Mouse (Mus musculus) midbrain, embryonic 10.5 days (tissue): ENCODE results near the gene Scrn1. TPM values are rescaled to one million over a fixed set of nuclear protein-coding genes. Genes with fewer than 3 reads are reported as not detected.
A peak's percentile ranks its signal among the peaks of the same experiment; 100 is the strongest.

ENCODE experiments used
- DNase-seq: peaks from one replicate; pipeline ENCODE4 v3.0.0-alpha.2; 2017; ENCODE audit warnings: low spot score
- H3K27ac ChIP-seq: fragments of 300-500 bp; sonication (generic); replicated peaks from 2 replicates; pipeline ENCODE4 v1.5.1; 2016; ENCODE audit warnings: mild to moderate bottlenecking
- H3K27me3 ChIP-seq: fragments of 300-500 bp; sonication (generic); 2 replicates; pipeline ENCODE4 v1.6.1; 2016; ENCODE audit warnings: low read depth, mild to moderate bottlenecking; ENCODE audit not compliant: poor library complexity, severe bottlenecking
- H3K36me3 ChIP-seq: fragments of 300-500 bp; sonication (generic); 2 replicates; pipeline ENCODE4 v1.6.1; 2016; ENCODE audit warnings: mild to moderate bottlenecking, moderate library complexity
- H3K4me1 ChIP-seq: fragments of 300-500 bp; sonication (generic); 2 replicates; pipeline ENCODE4 v1.6.1; 2016
- H3K4me3 ChIP-seq: fragments of 300-500 bp; sonication (generic); 2 replicates; pipeline ENCODE4 v1.5.1; 2016; ENCODE audit warnings: mild to moderate bottlenecking, moderate library complexity
- H3K9me3 ChIP-seq: fragments of 300-500 bp; sonication (generic); replicated peaks from 2 replicates; pipeline ENCODE4 v1.6.1; 2016; ENCODE audit warnings: mild to moderate bottlenecking
- WGBS: fragments of 180-500 bp; shearing (Covaris S2); methylation state at CpG from one replicate; pipeline ENCODE4 v1.1.7; 2016; 5-methylcytosine and 5-hydroxymethylcytosine counted together
- polyA plus RNA-seq: library from polyadenylated mRNA; unstranded; fragments of >200 nt; fragmentation: Nextera tagmentation; extraction: Ambion mirVana; gene quantifications from 2 replicates; pipeline ENCODE4 v1.2.1, GENCODE M21; 2016

Scrn1 gene
- polyA plus RNA-seq, 1 experiment from 2014 or later = 47.7 TPM

DNA sequence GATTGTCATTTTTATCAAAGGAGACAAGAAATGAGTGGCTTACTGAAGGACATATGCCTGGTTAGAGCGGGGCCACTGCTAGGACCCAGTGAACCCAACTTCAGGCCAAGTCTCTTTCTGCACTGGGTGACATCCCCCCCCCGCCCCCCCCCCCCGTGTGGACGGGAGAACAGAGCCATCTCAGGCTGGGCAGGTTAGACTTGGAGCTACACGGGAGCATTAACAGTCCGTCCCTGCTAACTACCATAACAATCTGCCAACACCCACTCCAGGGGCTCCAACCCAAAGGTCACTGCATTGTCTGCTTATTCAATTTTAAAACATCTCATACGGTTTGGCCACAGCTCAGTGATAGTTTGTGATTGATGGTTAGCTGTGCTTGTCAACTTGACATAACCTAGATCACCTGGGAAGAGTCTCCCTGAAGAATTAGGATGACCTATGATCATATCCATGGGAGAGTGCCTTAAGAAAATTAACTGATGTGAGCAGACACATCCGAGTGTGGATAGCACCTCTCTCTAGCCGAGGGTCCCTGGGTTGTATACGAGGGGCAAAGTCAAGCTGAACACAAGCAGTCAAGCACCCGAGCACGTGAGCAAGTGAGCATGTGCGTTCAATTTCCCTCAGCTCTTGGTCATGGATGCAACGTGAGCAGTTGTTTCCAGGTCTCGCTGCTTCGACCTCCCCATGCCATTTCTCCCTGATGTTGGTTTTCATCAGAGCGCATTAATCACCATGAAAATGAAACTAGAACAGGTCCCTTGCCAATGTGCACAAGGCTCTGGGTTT is 4.1 kb downstream of the Scrn1 start:
- no peak for DNase-seq
- 80% methylated on average over 17 of the region's 17 CpGs for WGBS
- H3K4me1 ChIP-seq = peaks cover 69% of the 10 kb centered on the region

DNA sequence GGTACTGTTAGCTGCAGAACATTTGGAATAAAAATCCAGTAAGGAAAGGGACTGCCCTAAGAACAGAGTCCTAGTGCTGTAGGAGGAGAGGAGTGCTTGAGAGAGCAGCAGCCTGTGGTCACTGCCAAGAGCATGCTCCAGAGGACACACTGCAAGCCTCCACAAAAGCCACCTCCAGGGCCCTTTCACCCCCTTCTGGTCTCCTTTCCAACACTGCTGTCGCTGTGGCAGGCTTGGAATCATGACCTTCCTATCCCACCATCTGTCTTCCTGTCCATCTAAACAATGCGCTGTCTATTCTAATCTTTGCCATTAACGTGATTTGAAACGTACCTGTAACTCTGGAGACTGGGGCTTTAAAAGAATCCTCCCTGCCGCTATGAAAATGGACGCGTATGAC is 7.8 kb downstream of the Scrn1 start:
- no peak for DNase-seq
- H3K27me3 ChIP-seq = no peaks in the 10 kb centered on the region; the same call in 1 of the 2 replicates
- peaks cover 62% of the 10 kb centered on the region for H3K4me1 ChIP-seq
- 0 out of 2 replicates have a peak overlapping the region, but pooled peaks have one; percentile 18 for H3K27ac ChIP-seq
- 80% methylated on average over 7 of the region's 7 CpGs for WGBS
- no peaks in the 10 kb centered on the region for H3K9me3 ChIP-seq
- no peak overlapping the region for H3K4me3 ChIP-seq
- peaks cover 5% of the 10 kb centered on the region for H3K36me3 ChIP-seq

More for the DNA sequence above, 4.1 kb downstream of the Scrn1 start:
- H3K36me3 ChIP-seq = peaks cover 5% of the 10 kb centered on the region
- H3K27ac ChIP-seq = no peak overlapping the region
- H3K4me3 ChIP-seq = no peak overlapping the region
- H3K27me3 ChIP-seq = peaks cover 22% of the 10 kb centered on the region
- H3K9me3 ChIP-seq = no peaks in the 10 kb centered on the region

DNA sequence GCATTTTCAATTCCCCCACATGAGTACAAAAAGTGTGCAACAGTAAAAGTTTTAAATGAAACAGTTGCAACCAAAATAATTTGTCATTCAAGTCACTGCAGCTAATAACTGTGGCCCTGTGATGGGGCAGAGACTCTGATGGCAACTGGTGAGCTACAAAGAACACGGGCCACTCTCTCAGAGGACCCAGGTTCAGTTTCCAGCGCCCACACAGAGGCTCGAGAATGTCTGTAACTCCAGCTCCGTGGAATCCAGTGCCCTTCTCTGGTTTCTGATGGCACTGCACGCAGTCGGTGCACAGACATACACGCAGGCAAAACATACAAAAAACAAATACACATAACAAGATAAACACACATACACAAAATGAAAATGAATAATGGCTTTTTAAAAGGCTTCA is 8.6 kb downstream of the Scrn1 start:
- Histone ChIP-seq H3K27me3 (no peaks in the 10 kb centered on the region; the same call in 1 of the 2 replicates), H3K4me3 (no peak overlapping the region), H3K9me3 (no peaks in the 10 kb centered on the region), H3K4me1 (peaks cover 65% of the 10 kb centered on the region), H3K27ac (no peak overlapping the region), H3K36me3 (peaks cover 5% of the 10 kb centered on the region)
- DNase-seq = no peak
- 93% methylated on average over 7 of the region's 7 CpGs for WGBS

DNA sequence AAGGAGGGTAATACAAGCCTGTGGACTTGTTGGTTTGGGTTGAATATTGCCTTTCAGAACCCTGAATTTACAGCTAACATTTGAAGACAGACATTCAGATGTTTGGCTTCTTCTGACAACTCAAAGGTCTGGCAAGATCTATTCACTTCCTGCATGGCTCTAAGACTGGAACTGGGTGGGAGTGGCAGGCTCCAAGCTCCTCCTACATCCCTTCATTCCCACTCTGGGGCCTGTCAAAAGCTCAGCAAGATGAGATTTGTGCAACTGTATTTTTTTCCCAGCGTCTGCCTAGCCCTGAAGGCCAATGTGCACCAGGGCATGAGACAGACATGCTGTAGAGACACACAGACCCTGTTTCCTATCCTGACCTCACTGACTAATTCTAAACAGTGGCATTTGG is 10.5 kb downstream of the Scrn1 start:
- Histone ChIP-seq H3K4me1 (peaks cover 72% of the 10 kb centered on the region), H3K36me3 (peaks cover 5% of the 10 kb centered on the region), H3K4me3 (no peak overlapping the region), H3K27me3 (no peaks in the 10 kb centered on the region; the same call in 1 of the 2 replicates), H3K27ac (peak overlapping the region; percentile 88), H3K9me3 (no peaks in the 10 kb centered on the region)
- WGBS = 73% methylated on average over 1 of the region's 1 CpGs
- no peak for DNase-seq

DNA sequence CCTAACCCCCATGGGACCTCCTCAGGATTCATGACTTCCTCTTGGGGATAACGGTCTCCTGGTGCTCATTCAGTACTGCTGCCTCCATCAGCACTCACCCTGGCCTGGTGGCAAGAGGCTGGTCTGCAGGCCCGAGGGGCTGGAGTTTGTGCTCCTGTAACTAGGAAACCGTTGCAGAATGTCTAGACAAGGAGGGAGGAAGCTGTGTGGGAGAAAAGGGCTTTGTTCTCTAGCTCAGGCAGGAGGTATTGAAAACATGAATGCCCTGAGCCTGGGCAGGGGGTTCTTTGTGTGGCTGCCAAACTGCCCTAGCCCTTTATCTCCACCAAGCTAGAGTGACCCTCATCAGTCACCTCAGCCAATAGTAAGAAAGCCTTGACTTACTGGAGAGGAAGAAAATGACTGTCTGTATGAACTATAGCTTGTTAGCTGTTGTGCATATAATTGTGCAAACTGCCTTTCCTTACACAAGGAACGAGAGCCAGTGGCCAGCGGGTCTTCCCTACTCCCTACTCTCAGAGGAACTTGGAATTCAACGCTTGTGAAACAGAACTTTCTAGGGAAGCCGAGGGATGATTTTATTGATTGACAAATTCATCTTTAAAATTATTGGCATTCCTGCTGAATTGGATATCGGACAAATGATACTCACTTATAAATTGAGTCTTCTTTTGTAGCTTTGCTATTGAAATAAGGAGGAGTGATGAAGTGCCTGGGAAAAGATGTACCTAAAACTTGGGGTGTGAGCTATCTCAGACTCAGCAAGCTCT is 11.8 kb downstream of the Scrn1 start:
- DNase-seq = peak; percentile 88
- WGBS = 22% methylated on average over 8 of the region's 8 CpGs
- peak overlapping the region; percentile 26 for H3K4me3 ChIP-seq
- peaks cover 68% of the 10 kb centered on the region for H3K4me1 ChIP-seq
- peaks cover 5% of the 10 kb centered on the region for H3K36me3 ChIP-seq
- peak overlapping the region; percentile 88 for H3K27ac ChIP-seq
- no peaks in the 10 kb centered on the region for H3K27me3 ChIP-seq
- no peaks in the 10 kb centered on the region for H3K9me3 ChIP-seq

DNA sequence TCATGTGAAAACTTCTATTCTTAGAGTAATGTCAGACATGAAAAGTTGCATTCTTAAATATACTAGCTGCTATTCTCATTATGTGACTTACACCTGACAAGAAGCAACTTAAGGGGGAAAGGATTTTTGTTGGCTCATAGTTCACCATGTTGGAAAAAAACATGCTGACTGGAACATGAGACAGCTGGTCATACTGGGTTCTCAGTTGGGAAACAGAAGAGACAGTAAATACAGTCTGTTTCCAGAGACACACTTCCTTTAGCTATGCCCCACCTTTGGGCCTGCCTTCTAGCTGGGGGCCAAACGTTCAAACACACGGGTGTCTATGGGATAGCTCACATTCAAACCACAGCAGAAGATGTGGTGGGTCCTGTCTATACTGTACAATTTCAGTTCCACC is 12.7 kb downstream of the Scrn1 start:
- DNase-seq = no peak
- Histone ChIP-seq H3K36me3 (peaks cover 5% of the 10 kb centered on the region), H3K9me3 (no peaks in the 10 kb centered on the region), H3K4me1 (peaks cover 65% of the 10 kb centered on the region), H3K27ac (peak overlapping the region; percentile 88), H3K4me3 (no peak overlapping the region), H3K27me3 (no peaks in the 10 kb centered on the region)
- WGBS = 78% methylated on average over 2 of the region's 2 CpGs

DNA sequence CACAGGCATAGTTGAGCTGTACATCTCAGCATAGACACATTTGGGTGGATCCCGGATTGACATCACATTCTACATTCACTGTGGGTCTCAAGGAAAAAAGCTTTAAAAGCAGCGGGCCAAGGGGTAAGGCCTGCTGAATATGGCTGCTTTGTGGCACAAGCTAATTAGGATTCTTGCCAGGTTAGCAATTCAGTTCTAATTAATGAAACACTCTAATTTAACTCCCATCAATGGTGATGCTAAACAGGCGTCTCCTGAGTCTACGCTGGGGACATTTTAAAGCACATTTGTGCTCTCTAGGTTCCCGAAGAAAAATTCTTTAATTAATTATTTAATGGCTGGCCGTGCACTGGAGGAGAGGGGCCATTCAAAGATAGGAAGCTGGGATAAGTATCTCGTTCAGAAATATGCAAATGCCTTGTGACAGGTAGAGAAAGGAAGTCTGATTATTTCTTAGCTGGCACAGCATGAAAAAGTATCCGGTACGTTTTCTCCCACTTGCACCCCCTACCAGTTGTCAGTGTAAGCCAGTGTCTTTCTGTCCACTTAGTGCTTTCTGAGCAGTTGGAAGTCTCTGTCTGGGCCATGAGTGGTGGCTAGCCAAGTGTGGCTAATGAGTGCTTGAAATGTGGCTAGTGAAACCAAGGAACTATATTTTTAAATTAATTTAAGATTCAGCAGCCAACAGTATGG is 13.4 kb downstream of the Scrn1 start:
- Histone ChIP-seq H3K4me3 (no peak overlapping the region), H3K9me3 (no peaks in the 10 kb centered on the region), H3K27ac (peak overlapping the region; percentile 88), H3K4me1 (peaks cover 62% of the 10 kb centered on the region), H3K27me3 (no peaks in the 10 kb centered on the region), H3K36me3 (peaks cover 12% of the 10 kb centered on the region)
- WGBS = 47% methylated on average over 9 of the region's 9 CpGs
- DNase-seq = no peak

DNA sequence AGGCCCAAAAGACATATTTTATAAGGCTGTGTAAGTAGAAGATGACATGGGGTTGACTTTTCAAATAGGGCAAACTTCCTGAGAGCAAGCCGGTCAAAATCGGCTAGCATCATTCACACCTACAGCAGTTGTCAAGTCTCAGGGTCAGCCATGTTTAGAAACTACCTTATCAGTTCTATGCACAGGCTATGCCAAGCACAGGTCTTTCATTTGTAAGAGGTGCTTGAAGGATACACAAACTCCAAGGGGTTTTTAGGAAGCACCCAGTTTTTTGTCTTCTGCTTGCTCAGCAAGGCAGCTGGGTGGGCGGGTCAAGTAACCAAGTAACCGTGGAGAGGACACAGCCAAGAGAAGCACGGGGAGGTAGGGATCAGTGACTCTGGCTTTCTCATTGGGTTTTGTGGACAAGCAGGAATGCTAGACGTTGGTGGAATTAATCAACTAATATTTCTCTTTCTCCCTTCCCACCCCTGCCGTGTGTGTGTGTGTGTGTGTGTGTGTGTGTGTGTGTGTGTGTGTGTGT is 15.4 kb downstream of the Scrn1 start:
- H3K27me3 ChIP-seq = no peaks in the 10 kb centered on the region
- DNase-seq = no peak
- H3K4me1 ChIP-seq = peaks cover 55% of the 10 kb centered on the region
- H3K4me3 ChIP-seq = no peak overlapping the region
- peaks cover 15% of the 10 kb centered on the region for H3K36me3 ChIP-seq
- H3K9me3 ChIP-seq = no peaks in the 10 kb centered on the region
- WGBS = 61% methylated on average over 6 of the region's 7 CpGs
- peak overlapping the region; percentile 38; the same call in 1 of the 2 replicates for H3K27ac ChIP-seq

DNA sequence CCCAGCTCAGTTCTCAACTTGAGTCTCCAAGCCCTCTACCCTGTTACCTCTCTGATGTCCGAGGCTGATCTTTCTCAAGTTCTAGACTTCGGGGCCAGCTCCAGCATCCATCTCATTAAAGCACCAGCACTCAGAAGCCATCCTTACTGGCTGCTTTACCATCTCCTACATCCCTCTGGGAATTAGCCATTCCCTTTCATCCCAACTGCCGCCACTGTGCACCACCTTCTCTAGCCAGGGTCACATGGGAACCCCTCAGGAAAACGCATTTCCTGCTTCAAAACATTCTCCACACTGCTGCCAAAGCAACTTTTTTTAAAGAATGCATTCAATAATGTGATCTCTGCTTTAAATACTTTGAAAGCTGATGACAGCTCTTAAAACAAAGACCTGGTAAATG is 17.0 kb downstream of the Scrn1 start:
- no peaks in the 10 kb centered on the region for H3K9me3 ChIP-seq
- peaks cover 40% of the 10 kb centered on the region for H3K4me1 ChIP-seq
- no peaks in the 10 kb centered on the region for H3K27me3 ChIP-seq
- no peak for DNase-seq
- no peak overlapping the region for H3K4me3 ChIP-seq
- H3K27ac ChIP-seq = 0 out of 2 replicates have a peak overlapping the region, but pooled peaks have one; percentile 13
- 75% methylated on average over 4 of the region's 4 CpGs for WGBS
- peaks cover 24% of the 10 kb centered on the region for H3K36me3 ChIP-seq

DNA sequence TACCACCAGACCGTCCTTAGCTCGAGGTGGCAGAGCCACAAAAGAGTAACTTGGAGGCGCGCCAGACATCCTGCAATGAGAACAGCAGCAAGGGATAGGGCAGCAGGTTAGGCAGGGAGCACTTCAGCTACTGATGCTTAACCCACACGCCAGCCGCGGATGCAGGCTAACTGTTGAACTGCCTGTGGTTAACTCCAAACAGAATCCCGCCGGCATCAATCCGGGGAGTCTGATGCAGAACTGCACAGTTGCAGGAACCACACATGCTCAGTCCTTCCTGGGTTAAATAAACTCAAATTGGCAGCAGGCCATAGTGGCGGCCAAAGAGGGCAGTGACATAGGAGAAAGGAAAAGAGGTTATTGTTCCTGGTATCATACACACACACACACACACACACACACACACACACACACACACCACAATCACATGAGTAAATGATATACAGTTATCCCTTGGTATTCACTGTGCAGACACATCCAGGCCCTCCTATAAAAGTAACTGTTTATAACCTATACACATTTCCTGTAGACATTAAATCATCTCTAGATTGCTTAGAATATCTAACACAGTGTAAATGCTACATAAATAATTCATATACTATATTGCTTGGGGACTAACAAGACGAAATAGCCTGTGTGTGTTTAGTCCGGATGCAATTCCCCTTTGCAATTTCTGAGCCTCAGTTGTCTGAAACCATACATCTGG is 17.8 kb downstream of the Scrn1 start:
- no peak overlapping the region for H3K4me3 ChIP-seq
- no peak overlapping the region for H3K27ac ChIP-seq
- WGBS = 91% methylated on average over 13 of the region's 13 CpGs
- no peaks in the 10 kb centered on the region for H3K27me3 ChIP-seq
- no peaks in the 10 kb centered on the region; the same call in 1 of the 2 replicates for H3K9me3 ChIP-seq
- peaks cover 31% of the 10 kb centered on the region for H3K4me1 ChIP-seq
- H3K36me3 ChIP-seq = peaks cover 33% of the 10 kb centered on the region
- no peak for DNase-seq

DNA sequence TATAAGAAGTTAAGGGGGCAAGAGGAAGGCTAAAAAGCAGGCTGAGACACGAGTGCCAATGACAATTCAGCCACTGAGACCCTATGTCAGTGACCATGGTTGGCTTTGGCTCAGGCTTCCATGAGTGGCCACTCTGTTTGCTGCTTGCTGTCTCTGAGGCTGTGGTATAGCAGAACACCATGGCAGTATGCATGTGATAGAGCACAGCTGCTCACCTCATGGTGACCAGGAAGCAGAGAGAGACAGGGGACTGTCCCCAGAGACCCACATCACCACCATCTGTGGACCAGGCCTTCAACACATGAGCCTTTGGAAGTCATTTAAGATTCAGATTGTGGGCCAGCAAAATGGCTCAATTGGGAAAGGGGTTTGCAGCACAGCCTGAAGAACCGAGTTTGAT is 22.6 kb downstream of the Scrn1 start:
- Histone ChIP-seq H3K27ac (no peak overlapping the region), H3K27me3 (no peaks in the 10 kb centered on the region), H3K4me3 (no peak overlapping the region), H3K9me3 (no peaks in the 10 kb centered on the region; the same call in 1 of the 2 replicates), H3K4me1 (peaks cover 34% of the 10 kb centered on the region), H3K36me3 (peaks cover 37% of the 10 kb centered on the region)
- no peak for DNase-seq
- 79% methylated on average over 2 of the region's 2 CpGs for WGBS

DNA sequence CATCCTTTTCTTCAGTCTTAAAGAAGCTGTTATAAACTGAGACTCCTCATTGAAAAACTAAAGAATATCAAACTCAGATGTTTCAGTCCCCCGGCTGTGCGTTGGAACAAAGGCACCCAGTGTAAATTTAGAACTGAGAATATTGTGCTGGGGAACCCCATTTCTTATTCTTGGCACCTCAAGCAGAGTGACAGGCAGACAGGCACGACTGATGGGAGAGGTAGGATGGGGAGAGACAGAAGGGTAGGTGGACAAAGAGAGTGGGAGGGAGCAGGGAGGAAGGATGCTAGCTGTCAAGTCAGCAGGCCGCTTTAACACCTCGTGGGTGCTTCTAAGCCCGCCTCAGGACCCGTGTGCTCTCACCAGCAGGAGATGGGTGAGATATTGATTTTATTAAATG is 23.5 kb downstream of the Scrn1 start:
- no peak for DNase-seq
- Histone ChIP-seq H3K36me3 (peaks cover 29% of the 10 kb centered on the region), H3K4me1 (peaks cover 39% of the 10 kb centered on the region), H3K4me3 (no peak overlapping the region), H3K27me3 (no peaks in the 10 kb centered on the region), H3K27ac (no peak overlapping the region), H3K9me3 (no peaks in the 10 kb centered on the region; the same call in 1 of the 2 replicates)
- 83% methylated on average over 7 of the region's 7 CpGs for WGBS
